Mouse (Mus musculus): ENCODE results near the gene Madcam1. TPM values are rescaled to one million over a fixed set of nuclear protein-coding genes. Genes with fewer than 3 reads are reported as not detected.

Gene Madcam1
- 0.32 and 0.35 TPM in 2 replicates for polyA plus RNA-seq (2012; rRNA removed)

DNA sequence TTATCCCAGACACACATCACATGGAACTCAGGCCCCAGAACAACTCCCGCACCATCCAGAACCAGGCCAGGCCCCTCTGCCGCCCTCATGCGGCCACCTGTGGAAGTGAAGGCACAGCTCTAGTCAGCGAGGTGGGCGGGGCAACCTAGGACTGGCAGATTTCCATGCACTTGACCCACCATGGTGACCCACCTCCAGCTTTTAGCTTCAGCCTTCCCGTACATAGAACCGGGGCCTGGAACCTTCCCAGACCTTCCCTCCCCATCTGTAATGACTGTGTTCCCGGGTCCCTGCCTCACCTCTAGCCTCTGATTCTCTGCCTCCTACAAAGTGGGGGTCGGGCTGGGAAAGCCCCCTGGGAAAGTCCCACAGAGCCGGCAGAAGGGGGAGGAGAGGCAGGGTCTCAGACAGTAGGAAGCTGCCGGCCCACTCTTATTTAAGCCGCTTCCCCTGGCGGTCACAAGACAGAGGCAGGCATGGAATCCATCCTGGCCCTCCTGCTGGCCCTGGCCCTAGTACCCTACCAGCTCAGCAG is at the start of gene Madcam1:
Gene Madcam1, plus strand, starts transcription at position 429 of the 535 bp plus-strand sequence.
- DNase-seq (ENCODE audit: low read depth): no peak

- no peak for DNase-seq (ENCODE audit: low read depth)
These were observed 48.5 kb upstream of the Madcam1 start for GRCm38 (mm10) chr10:79615860-79616259.

DNA sequence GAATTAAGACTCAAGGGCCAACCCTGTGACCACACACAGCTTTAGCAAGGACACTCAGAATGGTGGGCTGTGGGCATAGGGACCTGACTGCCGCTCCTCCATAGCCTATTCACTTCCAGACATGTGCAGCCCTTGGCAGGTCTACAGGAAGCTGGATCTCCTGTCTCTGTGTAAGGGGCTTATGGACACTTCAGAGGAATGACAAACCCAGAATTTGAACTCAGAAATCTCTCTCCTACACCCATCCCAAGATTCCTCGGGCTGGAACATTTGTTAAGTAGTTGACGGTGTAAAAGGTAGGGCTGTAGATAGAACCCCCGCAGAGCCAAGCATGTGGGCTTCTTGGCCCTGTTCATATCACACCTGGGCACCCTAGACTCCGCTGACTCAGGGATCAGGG is 48.0 kb upstream of the Madcam1 start:
- no peak for DNase-seq (ENCODE audit: low read depth)

DNA sequence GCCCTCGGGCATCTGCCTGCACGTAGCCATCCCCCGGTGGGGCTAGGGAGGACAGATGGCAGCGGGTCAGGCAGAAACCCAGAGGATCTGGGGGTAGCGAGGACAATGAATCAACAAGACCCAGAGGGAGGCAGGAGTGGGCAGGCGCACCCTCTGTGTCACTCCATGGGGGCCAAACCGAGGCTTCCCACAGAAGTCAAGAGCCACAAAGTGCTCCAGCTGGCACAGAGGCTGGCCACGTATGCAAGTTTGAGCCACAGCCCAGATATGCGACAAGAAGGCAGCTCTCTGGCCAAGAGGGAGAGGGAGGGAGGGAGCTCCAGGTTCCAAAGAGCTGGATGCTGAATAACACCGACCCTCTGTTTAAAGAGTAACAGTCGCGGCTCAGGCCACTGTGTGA is 40.4 kb upstream of the Madcam1 start:
- no peak for DNase-seq (ENCODE audit: low read depth)

GRCm38 (mm10) chr10:79625398-79625797 is 39.0 kb upstream of the Madcam1 start:
- DNase-seq (ENCODE audit: low read depth): no peak

- DNase-seq (ENCODE audit: low read depth): no peak
These were observed 38.2 kb upstream of the Madcam1 start for GRCm38 (mm10) chr10:79626156-79626555.

- DNase-seq (ENCODE audit: low read depth): no peak
These were observed 36.0 kb upstream of the Madcam1 start for GRCm38 (mm10) chr10:79628377-79628776.

DNA sequence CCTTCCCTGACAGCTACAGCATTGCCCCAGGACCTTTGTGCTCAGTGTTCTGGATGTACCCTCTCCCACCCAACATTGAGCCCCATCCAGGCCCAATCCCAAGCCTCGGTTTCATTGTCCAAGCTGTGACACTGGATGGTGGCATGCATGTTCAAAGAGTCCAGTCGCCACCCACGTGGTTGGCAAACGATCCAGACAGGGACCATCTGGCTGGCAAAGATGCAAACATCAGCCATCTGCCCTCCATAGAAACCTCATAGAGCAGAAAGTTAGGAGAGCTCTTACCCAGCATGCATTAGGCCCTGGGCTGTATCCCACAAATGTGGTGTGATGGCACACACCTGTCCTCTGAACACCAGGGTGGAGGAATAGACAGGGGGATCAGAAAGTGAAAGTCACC is 32.9 kb upstream of the Madcam1 start:
- no peak for DNase-seq (ENCODE audit: low read depth)

GRCm38 (mm10) chr10:79633006-79633777 is 31.2 kb upstream of the Madcam1 start:
- DNase-seq (ENCODE audit: low read depth): no peak

- no peak for DNase-seq (ENCODE audit: low read depth)
These were observed 28.1 kb upstream of the Madcam1 start for GRCm38 (mm10) chr10:79636287-79636686.

GRCm38 (mm10) chr10:79637128-79638110 is 26.9 kb upstream of the Madcam1 start, which contains the start of gene Shc2:
Shc2 (minus strand) TSS chr10:79637918.
- DNase-seq (ENCODE audit: low read depth): no peak

GRCm38 (mm10) chr10:79638486-79639204 is 25.7 kb upstream of the Madcam1 start:
- no peak for DNase-seq (ENCODE audit: low read depth)

DNA sequence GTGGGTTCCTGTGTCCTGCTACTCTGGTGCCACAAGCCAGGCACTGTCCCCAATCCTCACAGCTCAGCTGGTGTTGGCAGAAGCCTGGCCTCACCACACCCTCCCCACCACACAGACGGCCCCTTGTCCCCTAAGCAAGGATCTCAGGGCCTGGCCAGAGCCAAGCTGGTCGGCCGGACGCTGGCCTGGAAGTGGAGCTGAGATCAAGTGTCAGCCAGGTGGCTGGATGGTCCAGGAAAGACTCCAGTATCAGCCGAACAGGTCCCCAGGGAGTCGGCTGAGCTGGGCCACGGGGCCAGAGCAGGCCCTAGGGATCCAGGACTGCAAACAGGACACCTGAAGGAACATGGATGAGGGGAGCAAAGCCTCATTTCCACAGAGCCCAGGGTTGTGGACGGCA is 18.6 kb upstream of the Madcam1 start, which contains the start of gene Odf3l2:
Gene Odf3l2, minus strand, starts transcription at position 28 of the 400 bp plus-strand sequence.
- DNase-seq (ENCODE audit: low read depth): no peak

DNA sequence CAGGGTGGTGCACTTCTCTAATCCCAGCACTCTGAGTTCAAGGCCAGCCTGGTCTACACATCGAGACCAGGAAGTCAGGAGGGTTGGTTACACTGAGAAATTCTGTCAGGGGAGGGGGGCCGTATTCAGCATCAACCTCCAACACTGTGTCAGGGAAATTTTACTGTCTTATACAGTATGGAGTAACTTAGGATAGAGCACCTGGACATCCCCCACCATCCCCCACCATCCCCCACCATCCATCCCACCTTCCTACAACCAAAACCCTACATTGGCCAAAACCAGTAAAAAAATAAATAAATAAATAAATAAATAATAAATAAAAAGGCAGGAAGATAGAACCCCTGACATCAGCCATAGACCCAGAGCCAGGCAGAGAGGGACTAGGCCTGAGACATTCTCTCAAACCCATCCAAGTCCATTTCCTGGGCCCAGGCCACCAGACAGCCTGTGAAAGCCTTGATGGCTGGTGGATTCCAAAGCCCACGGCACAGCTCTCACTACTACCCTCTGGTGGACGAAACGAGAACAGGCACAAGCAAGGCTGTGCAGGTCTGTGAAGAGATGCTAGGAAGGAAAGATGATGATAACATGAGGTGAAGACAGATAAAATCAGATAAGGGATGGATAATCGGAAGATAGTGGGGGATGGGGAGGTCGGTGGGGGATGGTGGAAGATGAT is 15.1 kb upstream of the Madcam1 start:
- DNase-seq (ENCODE audit: low read depth): no peak

- no peak for DNase-seq (ENCODE audit: low read depth)
These were observed 11.6 kb upstream of the Madcam1 start for GRCm38 (mm10) chr10:79652789-79653188.

DNA sequence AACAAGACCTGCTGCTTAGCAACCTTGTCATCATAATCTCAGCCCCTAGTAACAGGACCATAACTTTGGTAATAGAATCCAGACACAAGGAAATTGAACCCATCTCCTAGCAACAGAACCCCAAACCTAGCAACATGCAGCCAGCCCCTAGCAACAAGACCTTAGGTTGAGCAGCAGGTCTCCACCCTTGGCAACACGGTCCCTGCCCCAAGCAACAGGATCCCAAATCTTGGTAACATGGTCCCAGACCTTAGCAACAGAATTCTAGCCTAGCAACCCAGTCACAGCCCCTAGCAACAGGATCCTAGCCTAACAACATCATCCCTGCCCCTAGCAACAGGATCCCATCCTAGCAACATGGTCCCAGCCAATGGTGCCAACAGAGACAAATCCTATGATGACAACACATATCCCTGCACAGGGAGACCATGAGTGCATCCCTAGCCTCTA is 9.4 kb upstream of the Madcam1 start:
- DNase-seq (ENCODE audit: low read depth): no peak

DNA sequence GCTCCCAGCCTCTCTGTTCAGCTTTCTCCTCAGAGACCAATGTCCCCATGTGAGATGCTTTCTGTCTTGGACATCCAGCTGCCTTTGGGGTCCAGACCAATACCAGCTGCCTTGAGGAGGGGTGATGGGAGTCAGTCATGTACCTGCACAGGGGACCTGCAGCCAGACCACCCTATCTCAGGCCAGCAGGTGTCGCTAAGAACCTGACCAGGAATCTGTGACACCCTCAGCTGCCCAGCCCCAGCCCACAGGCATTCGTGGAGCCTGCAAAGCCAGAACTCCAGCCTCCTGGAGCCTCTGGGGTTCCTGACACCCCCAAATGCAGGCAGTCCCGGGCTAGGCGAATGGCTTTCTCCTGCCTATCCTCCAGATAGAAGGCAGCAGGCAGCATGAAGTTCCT is 5.5 kb upstream of the Madcam1 start:
- no peak for DNase-seq (ENCODE audit: low read depth)

DNA sequence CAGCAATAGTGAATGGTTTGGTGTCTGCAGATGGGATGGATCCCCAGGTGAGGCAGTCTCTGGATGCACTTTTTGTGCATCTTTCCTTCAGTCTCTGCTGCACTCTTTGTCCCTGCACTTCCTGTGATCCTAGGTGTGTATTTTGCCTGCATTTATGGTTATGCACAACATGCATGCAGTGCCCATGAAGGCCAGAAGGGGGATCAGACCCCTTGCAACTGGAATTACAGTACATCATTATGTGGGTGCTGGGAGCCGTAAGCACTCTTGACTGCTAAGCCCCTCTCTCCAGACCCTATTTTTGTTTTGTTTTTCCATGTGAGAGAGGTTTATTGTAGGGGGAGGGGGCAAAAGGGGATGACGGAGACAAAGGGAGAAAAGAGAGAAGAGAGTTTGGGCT is 4.1 kb upstream of the Madcam1 start:
- DNase-seq (ENCODE audit: low read depth): no peak

DNA sequence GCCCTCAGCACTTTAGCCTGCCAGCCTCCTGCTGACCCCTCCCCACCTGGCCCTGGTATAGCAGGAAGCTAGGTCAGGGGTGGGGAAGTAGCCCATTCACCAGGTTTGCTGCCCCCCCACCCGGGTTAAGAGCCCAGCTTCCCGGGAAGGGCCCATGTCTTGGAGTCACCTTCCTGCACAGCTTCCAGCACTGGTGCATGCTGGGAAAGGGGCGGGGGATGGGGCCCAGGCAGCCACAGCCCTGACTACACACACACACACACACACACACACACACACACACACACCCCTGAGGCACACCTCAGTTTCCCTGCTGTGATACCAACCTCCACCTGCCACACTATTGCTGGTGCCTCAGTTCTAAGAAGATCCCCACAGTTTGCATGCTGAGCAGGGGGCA is 2.5 kb upstream of the Madcam1 start:
- DNase-seq (ENCODE audit: low read depth): no peak

- no peak for DNase-seq (ENCODE audit: low read depth)
These were observed 692 bp downstream of the Madcam1 start for GRCm38 (mm10) chr10:79665051-79665450.

- no peak for DNase-seq (ENCODE audit: low read depth)
These were observed 2.1 kb downstream of the Madcam1 start for GRCm38 (mm10) chr10:79666493-79666892.
